Mouse (Mus musculus) forebrain, embryonic 11.5 days (tissue): ENCODE data around the gene Mvd. TPM values are rescaled to one million over a fixed set of nuclear protein-coding genes. Genes with fewer than 3 reads are reported as not detected.

ENCODE experiments used
- ATAC-seq: fragments of 200-750 bp; cut with Nextera tagmentation; replicated peaks from 2 replicates; pipeline ENCODE4 v1.8.0; 2017; ENCODE audit warnings: moderate TSS enrichment; ENCODE audit not compliant: low FRiP score
- DNase-seq: peaks from one replicate; pipeline ENCODE4 v3.0.0-alpha.2; 2017; ENCODE audit warnings: low spot score
- H3K27ac ChIP-seq: fragments of 300-500 bp; sonication (generic); 2 replicates; pipeline ENCODE4 v1.5.1; 2014; ENCODE audit warnings: low read depth, low read length
- H3K27me3 ChIP-seq: fragments of 300-500 bp; sonication (generic); 2 replicates; pipeline ENCODE4 v1.6.1; 2014; ENCODE audit warnings: mild to moderate bottlenecking, low read length, mixed read lengths; ENCODE audit not compliant: control insufficient read depth, insufficient read depth
- H3K36me3 ChIP-seq: fragments of 300-500 bp; sonication (generic); 2 replicates; pipeline ENCODE4 v1.6.1; 2014; ENCODE audit warnings: mild to moderate bottlenecking, low read length, moderate library complexity, mixed read lengths; ENCODE audit not compliant: control insufficient read depth, insufficient read depth
- H3K4me1 ChIP-seq: fragments of 300-500 bp; sonication (generic); replicated peaks from 2 replicates; pipeline ENCODE4 v1.6.1; 2014; ENCODE audit warnings: low read length, mixed read lengths; ENCODE audit not compliant: control insufficient read depth, insufficient read depth
- H3K4me2 ChIP-seq: fragments of 300-500 bp; sonication (generic); 2 replicates; pipeline ENCODE4 v1.6.1; 2014; ENCODE audit warnings: low read depth, mild to moderate bottlenecking, low read length, moderate library complexity, mixed read lengths; ENCODE audit not compliant: severe bottlenecking
- H3K4me3 ChIP-seq: fragments of 300-500 bp; sonication (generic); 2 replicates; pipeline ENCODE4 v1.5.1; 2014; ENCODE audit warnings: low read depth, low read length
- H3K9ac ChIP-seq: fragments of 300-500 bp; sonication (generic); 2 replicates; pipeline ENCODE4 v1.6.1; 2014; ENCODE audit warnings: low read length
- H3K9me3 ChIP-seq: fragments of 300-500 bp; sonication (generic); 2 replicates; pipeline ENCODE4 v1.6.1; 2016; ENCODE audit warnings: low read length, mixed read lengths; ENCODE audit not compliant: control insufficient read depth
- WGBS: fragments of 180-500 bp; shearing (Covaris S2); extraction: QIAGEN DNeasy Blood & Tissue Kit; methylation state at CpG from one replicate; pipeline ENCODE4 v1.1.7; 2014; 5-methylcytosine and 5-hydroxymethylcytosine counted together
- polyA plus RNA-seq: library from polyadenylated mRNA; unstranded; fragments of >200 nt; fragmentation: Nextera tagmentation; extraction: Ambion mirVana; gene quantifications from 2 replicates; pipeline ENCODE4 v1.2.1, GENCODE M21; 2014

Mvd gene
- 47.4 and 50.3 TPM in 2 replicates for polyA plus RNA-seq

- under 1% methylated on average over 47 of the region's 47 CpGs for WGBS
- peaks cover 3% of the 10 kb centered on the region; the same call in 1 of the 2 replicates for H3K4me1 ChIP-seq
Observed at GRCm38 (mm10) chr8:122443262-122444006, at the start of gene Mvd. Gene Mvd, minus strand, starts transcription at chr8:122443422.

DNA sequence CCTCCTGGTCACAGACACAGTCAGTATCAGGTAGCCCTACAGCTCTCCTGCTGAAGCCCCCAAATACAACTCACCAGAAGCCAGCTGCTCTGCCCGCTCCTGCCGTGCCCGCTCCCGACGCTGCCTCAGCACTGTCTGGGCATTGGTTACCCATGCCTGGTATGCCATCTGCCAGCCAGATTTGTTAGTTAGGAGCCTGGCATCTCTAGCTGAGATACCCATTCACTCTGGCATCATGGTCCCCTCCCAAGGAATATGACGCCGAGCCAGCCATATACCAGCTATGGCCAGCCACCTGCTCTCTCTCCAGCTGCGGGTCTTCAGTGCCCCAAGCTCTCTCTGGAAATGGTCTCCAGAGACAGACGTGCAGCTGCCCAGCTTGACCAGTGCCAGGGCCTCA is 45.2 kb upstream of the Mvd start:
- DNase-seq (no peak), ATAC-seq (no peak)
- H3K9ac ChIP-seq, result no peak overlapping the region
- no peak overlapping the region for H3K27ac ChIP-seq
- 93% methylated on average over 9 of the region's 9 CpGs for WGBS
- H3K36me3 ChIP-seq, result peaks cover 7% of the 10 kb centered on the region
- no peaks in the 10 kb centered on the region for H3K9me3 ChIP-seq
- H3K4me1 ChIP-seq, result no peaks in the 10 kb centered on the region
- no peak overlapping the region for H3K4me2 ChIP-seq
- H3K4me3 ChIP-seq, result no peak overlapping the region
- H3K27me3 ChIP-seq, result no peaks in the 10 kb centered on the region

More at GRCm38 (mm10) chr8:122443262-122444006, at the start of gene Mvd:
- peak; percentile 99 for ATAC-seq
- H3K4me3 ChIP-seq, result peak within 1 kb of the TSS; percentile 60
- H3K9ac ChIP-seq, result peak within 1 kb of the TSS; percentile 75
- peak; percentile 99 for DNase-seq
- no peaks in the 10 kb centered on the region for H3K27me3 ChIP-seq
- peak within 1 kb of the TSS; percentile 95 for H3K27ac ChIP-seq
- no peaks in the 10 kb centered on the region; the same call in 1 of the 2 replicates for H3K36me3 ChIP-seq
- H3K4me2 ChIP-seq, result peak within 1 kb of the TSS; percentile 91
- H3K9me3 ChIP-seq, result no peaks in the 10 kb centered on the region

DNA sequence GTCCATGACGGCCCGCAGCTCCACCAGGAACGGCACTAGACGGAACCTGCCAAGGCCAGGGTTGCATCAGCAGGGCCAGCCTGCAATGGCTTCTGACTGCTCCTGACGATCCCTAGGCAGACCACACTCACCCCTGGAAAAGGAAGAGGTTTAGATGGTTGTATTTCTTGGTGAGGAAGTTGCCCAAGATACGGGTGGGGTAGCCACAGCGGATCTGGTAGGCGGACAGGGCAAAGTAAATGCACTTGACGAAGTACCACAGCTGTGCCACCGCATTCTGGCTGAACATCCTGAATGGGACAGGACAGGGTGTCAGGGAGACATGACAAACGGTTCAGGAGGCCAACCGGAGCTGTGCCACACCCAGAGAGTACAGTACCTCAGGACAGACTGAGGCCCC is 41.6 kb upstream of the Mvd start:
- Histone ChIP-seq H3K4me1 (no peaks in the 10 kb centered on the region), H3K4me3 (no peak overlapping the region), H3K36me3 (peaks cover 9% of the 10 kb centered on the region), H3K27ac (no peak overlapping the region), H3K27me3 (no peaks in the 10 kb centered on the region), H3K9me3 (no peaks in the 10 kb centered on the region), H3K4me2 (no peak overlapping the region), H3K9ac (no peak overlapping the region)
- 93% methylated on average over 12 of the region's 12 CpGs for WGBS
- no peak for DNase-seq
- no peak for ATAC-seq

DNA sequence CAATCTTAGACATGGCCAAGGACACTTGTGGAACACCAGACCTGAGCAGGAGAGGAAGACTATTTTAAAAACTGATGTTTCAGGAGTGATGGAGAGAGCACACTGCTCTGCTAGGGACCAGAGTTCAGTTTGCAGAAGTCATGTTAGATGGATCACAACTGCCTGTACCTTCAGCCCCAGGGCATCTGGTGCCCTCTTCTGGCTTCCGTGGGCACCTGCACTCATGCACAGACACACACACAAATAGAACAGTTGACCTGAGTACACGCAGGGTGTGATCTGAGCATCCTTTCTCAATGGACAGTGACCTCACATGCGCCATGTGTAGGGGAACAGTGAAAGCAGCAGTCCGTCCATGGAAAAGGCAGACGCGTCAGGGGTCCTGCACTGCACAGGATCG is 40.7 kb upstream of the Mvd start:
- ATAC-seq (no peak), DNase-seq (no peak)
- H3K36me3 ChIP-seq, result peaks cover 9% of the 10 kb centered on the region
- H3K9me3 ChIP-seq, result no peaks in the 10 kb centered on the region
- no peaks in the 10 kb centered on the region for H3K27me3 ChIP-seq
- H3K4me1 ChIP-seq, result no peaks in the 10 kb centered on the region
- no peak overlapping the region for H3K9ac ChIP-seq
- no peak overlapping the region for H3K4me2 ChIP-seq
- no peak overlapping the region for H3K27ac ChIP-seq
- H3K4me3 ChIP-seq, result no peak overlapping the region
- 96% methylated on average over 7 of the region's 7 CpGs for WGBS

DNA sequence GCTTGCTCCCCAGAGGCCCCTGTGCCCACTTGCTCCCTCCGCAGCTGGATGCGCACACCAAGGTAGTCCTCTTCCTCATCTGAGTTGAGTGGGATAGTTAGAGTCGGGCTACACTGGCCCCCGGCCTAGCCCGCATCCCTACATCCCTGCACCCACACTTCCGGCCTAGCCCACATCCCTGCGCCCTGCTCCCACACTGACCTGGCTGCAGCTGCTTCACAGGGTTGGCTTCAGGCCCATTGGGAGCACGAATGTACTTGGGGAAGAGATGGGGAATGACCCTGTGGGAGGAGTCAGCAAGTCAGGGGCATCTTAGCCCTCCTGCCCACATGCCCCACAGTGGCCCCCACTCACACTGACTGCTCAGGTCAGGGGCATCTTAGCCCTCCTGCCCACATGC is 39.2 kb upstream of the Mvd start:
- H3K4me1 ChIP-seq, result no peaks in the 10 kb centered on the region
- no peak overlapping the region for H3K27ac ChIP-seq
- ATAC-seq, result no peak
- DNase-seq, result no peak
- H3K36me3 ChIP-seq, result peaks cover 9% of the 10 kb centered on the region
- no peak overlapping the region for H3K4me2 ChIP-seq
- H3K9ac ChIP-seq, result no peak overlapping the region
- WGBS, result 96% methylated on average over 8 of the region's 8 CpGs
- H3K9me3 ChIP-seq, result no peaks in the 10 kb centered on the region
- no peak overlapping the region for H3K4me3 ChIP-seq
- H3K27me3 ChIP-seq, result no peaks in the 10 kb centered on the region

- peaks cover 10% of the 10 kb centered on the region for H3K4me1 ChIP-seq
- H3K9me3 ChIP-seq, result no peaks in the 10 kb centered on the region
- 0 out of 2 replicates have a peak within 1 kb of the TSS, but pooled peaks have one; percentile 6 for H3K27ac ChIP-seq
- H3K4me2 ChIP-seq, result peak within 1 kb of the TSS; percentile 74
- H3K27me3 ChIP-seq, result no peaks in the 10 kb centered on the region
- DNase-seq, result peak; percentile 97
- under 1% methylated on average over 101 of the region's 103 CpGs for WGBS
- no peaks in the 10 kb centered on the region; the same call in 1 of the 2 replicates for H3K36me3 ChIP-seq
- peak within 1 kb of the TSS; percentile 99 for H3K4me3 ChIP-seq
- peak; percentile 96 for ATAC-seq
- peak within 1 kb of the TSS; percentile 90 for H3K9ac ChIP-seq
Observed at GRCm38 (mm10) chr8:122475580-122476320, 32.5 kb upstream of the Mvd start, which contains the start of the genes Rnf166 and Ctu2. Gene Rnf166, minus strand, starts transcription at chr8:122476064. Gene Ctu2, plus strand, starts transcription at chr8:122476143.

DNA sequence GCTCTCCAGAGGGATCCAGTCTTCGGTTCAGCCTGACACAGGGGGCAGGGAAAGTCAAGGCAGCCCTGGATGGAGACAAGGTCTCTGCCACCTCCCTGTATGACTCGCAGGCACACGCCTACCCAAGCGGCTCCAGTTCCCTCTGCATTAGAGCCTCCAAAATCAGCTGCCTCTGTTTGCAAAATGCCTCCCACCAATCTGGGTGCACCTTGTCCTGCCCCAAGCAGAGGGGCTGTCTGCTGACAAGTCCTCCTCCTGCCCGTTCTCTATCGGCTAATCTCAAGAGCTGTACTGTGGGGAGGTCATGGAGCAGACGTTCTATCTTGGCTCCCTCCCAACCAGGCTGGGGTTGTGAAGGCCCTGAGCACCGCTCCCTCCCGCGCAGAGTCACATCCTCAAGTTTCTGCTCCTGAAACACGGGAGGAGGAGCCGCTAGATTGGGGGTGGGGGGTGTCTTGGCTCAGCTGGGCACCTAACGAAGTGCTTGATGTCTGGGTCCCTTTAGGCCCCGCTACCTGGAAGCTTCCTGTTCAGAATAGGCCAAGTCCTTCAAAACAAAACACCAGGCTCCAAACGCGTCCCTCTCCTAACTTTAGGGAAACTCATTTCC is 31.8 kb upstream of the Mvd start:
- H3K9ac ChIP-seq, result peak overlapping the region; percentile 90
- peak overlapping the region; percentile 74 for H3K4me2 ChIP-seq
- peak overlapping the region; percentile 99 for H3K4me3 ChIP-seq
- peaks cover 10% of the 10 kb centered on the region for H3K4me1 ChIP-seq
- H3K27me3 ChIP-seq, result no peaks in the 10 kb centered on the region
- ATAC-seq, result 0 out of 2 replicates have a peak, but pooled peaks have one; percentile 11
- WGBS, result 19% methylated on average over 16 of the region's 16 CpGs
- no peak overlapping the region for H3K27ac ChIP-seq
- H3K36me3 ChIP-seq, result no peaks in the 10 kb centered on the region; the same call in 1 of the 2 replicates
- H3K9me3 ChIP-seq, result no peaks in the 10 kb centered on the region
- DNase-seq, result no peak

- no peak overlapping the region for H3K27ac ChIP-seq
- H3K36me3 ChIP-seq, result no peaks in the 10 kb centered on the region; the same call in 1 of the 2 replicates
- H3K4me3 ChIP-seq, result no peak overlapping the region
- DNase-seq (no peak), ATAC-seq (no peak)
- H3K9ac ChIP-seq, result no peak overlapping the region
- H3K4me1 ChIP-seq, result peaks cover 10% of the 10 kb centered on the region
- 88% methylated on average over 8 of the region's 8 CpGs for WGBS
- H3K9me3 ChIP-seq, result no peaks in the 10 kb centered on the region
- H3K4me2 ChIP-seq, result no peak overlapping the region
- H3K27me3 ChIP-seq, result no peaks in the 10 kb centered on the region
Observed at GRCm38 (mm10) chr8:122473911-122474421, 30.7 kb upstream of the Mvd start.
